Mouse (Mus musculus): Measurements from ENCODE around the gene Gm7697. TPM values are rescaled to one million over a fixed set of nuclear protein-coding genes. Genes with fewer than 3 reads are reported as not detected.
"Not testable (repeated sequence)": the region's sequence is repeated elsewhere in the genome, so short reads cannot be mapped to it uniquely, and the experiment has no call there.

The Gm7697 gene
- total RNA-seq (2021), result not detected

DNA sequence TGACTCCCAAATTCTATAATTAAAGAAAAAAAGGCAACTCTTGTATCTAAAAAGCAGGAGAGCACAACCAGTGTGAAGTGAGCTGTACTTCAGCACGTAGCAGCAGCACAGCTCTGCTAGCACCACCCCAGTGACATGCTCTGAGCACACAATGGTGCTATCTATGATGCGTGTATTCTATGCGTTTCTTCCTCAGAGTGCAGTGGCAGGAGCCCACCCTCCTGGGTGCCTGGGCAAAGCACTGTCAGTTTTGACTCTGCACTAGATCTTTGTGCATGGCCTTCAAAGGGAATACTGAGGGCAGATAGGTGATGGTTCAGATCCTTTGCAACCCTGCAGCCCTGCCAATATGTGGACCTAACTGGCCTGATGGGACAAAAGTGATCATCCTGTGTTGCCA lies at the start of gene Gm7697:
Gene Gm7697, minus strand, starts transcription at position 101 of the 400 bp plus-strand sequence.
- DNase-seq (ENCODE audit: low spot score in 2 of 2); intact Hi-C loops (cut with DNase I): not testable (repeated sequence)

DNA sequence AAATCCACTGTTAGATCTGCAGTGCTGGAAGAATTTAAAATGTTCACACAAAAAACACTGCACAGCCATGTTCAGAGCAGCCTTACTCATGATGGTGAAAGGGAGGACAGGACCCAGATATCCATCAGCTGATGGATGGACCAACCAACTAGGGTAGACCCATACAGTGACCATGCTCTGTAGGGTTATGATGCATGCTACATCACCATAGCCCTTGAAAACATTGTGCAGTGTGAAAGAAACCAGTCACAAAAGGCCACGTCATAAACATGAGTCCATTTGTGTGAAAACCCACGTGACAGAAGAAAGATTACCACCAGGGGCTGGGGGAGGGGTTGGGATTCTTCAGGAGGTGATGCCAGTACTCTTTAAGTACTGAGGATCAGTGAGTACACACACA lies 28.5 kb upstream of the Gm7697 start:
- DNase-seq (ENCODE audit: low spot score in 2 of 2); intact Hi-C loops (cut with DNase I): not testable (repeated sequence)

DNA sequence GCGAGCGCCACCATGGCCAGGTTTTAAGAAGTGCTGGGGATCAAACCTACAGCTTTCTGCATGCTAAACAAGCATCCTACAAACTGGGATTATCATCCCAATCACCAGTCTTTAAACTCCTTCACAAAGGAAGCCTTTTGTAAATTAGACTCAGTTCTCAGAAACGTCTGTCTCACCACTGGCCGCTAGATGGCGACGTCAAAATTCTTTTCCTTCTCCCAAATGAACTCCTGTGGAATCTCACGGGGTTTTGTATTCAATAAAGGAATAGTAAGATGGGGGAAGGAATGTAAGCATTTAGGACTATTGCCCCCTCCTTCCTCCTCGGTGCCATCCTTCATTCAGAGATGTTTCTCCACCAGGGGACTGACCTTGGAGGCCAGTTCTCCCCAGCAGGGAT lies 26.8 kb upstream of the Gm7697 start:
- intact Hi-C loops (cut with DNase I), result loop anchor here (5.0 kb wide), 1 partner anchor 222 kb away; no protein-coding TSS in a partner anchor
- DNase-seq (ENCODE audit: low spot score in 2 of 2), result peak; percentile 61 to 72

DNA sequence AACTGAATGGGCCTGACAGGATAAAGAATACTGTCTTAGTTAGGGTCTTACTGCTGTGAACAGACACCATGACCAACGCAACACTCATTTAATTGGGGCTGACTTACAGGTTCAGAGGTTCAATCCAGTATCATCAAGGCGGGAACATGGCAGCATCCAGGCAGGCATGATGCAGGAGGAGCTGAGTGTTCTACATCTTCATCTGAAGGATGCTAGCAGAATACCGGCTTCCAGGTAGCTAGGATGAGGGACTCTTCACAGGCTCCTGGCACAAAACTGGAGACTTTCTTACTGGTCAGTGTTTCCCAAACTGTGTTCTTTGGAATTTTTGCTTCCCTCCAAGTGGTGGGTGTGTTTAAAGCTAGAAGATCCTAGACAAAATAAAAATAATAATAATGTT lies 25.3 kb upstream of the Gm7697 start:
- intact Hi-C loops (cut with DNase I), result loop anchor here (5.0 kb wide), 1 partner anchor 221 kb away; no protein-coding TSS in a partner anchor
- DNase-seq (ENCODE audit: low spot score in 2 of 2), result not testable (repeated sequence)

DNA sequence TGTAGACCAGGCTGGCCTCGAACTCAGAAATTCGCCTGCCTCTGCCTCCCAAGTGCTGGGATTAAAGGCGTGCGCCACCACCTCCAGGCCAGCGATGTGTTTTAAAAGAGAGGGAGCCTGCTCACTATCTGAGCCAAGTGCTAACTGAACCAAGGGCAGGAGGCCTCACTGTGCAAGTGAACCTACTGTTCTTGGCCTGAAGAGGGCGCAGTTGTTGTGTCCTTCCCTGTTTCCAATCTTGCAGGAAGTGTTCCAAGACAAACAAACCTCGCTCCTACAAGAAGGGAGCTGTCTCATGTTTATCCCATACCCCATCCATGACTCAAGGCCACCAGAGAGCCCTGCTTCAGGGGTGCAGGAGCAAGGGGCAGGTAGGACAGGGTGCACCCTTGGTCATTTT lies 24.4 kb upstream of the Gm7697 start:
- intact Hi-C loops (cut with DNase I), result loop anchor here (5.0 kb wide), 1 partner anchor 220 kb away; no protein-coding TSS in a partner anchor
- DNase-seq (ENCODE audit: low spot score in 2 of 2), result not testable (repeated sequence)

DNA sequence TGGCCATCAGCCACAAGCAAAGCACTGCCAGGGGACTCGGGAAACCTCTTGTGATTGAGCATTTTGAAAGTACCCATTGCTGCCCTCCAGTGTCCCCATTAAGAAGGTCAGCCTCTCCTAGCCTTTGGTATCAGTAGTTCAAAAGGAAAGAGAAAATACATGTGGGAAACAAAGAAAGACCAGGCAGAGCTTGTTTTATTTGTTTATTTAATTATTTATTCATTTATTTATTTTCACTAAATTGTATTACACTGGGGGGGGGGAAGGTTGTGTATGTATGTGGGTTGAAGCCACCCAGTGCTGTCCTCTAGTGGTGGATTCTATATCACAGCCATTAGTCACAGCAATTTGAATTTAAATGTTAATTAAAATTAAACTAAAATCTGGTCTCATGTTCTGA lies 22.2 kb upstream of the Gm7697 start:
- intact Hi-C loops (cut with DNase I), result loop anchor here (5.0 kb wide), 1 partner anchor 218 kb away; no protein-coding TSS in a partner anchor
- not testable (repeated sequence) for DNase-seq (ENCODE audit: low spot score in 2 of 2)

DNA sequence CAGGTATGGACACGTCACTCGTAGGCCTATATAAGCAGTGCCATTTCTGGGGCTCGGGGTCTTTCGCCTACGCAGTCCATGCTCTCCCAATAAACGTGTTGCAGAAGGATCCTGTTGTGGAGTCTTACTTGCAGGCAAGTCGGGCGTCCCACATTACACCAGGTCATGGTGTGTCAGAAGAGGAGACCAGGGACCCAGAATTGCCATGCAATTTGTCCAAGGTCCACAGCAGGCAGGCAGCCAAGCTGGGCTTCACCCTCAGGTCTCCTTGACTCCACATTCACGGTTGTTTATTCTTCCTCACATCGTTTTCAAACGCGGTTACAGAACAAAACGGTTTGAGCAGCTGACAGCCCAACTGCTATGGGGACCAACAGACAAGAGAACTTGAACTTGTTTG lies 21.7 kb upstream of the Gm7697 start:
- intact Hi-C loops (cut with DNase I), result not testable (repeated sequence)
- peak in 1 of 2 experiments; percentile 23 for DNase-seq (ENCODE audit: low spot score in 2 of 2)

DNA sequence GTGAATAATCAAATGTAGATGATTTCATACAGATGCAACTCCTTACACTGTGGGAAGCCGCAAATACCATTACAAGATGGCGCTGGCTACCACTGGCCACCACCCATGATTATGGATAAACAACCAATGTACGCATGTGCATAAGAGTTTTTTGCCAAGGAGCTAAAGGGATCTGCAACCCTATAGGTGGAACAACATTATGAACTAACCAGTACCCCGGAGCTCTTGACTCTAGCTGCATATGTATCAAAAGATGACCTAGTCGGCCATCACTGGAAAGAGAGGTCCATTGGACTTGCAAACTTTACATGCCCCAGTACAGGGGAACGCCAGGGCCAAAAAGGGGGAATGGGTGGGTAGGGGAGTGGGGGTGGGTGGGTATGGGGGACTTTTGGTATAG lies 21.2 kb upstream of the Gm7697 start:
- DNase-seq (ENCODE audit: low spot score in 2 of 2); intact Hi-C loops (cut with DNase I): not testable (repeated sequence)

DNA sequence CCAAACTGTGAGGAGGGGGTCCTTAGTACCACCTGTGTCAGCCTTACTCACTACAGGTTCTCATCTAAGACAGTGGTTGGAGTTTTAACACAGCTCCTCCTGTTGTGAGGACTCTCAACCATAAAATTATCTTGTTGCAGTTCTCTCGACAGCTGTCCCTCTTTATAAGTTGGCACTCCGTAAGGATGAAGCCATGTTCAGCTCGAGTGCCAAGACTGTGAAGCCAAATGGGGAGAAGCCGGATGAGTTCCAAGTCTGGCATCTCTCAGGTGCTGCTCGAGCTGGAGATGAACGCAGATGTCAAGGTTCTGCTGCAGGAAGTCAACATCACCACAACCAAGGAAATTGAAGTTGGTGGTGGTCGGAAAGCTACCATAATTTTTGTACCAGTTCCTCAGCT lies 18.0 kb upstream of the Gm7697 start:
- DNase-seq (ENCODE audit: low spot score in 2 of 2), result peak in 1 of 2 experiments; percentile 34
- intact Hi-C loops (cut with DNase I), result not testable (repeated sequence)

DNA sequence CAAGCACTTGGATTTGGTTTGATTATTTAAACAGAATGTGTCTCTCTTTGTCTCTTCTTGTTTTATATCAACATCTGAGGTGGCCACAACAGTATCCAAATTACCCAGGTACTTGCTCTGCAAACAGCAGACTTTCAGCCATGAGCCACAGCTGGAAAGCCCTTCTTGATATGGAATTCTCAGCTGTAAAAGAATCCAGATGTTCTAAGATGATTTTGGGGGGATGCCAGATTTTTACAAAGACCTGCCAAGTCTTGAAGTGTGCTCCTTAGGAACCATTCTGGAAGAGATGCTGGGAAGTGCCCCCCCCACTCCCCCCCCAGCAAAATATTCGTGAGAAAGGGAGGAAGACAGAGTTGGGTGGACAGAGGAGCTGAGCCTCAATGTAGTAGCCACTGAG lies 17.6 kb upstream of the Gm7697 start:
- DNase-seq (ENCODE audit: low spot score in 2 of 2); intact Hi-C loops (cut with DNase I): not testable (repeated sequence)

DNA sequence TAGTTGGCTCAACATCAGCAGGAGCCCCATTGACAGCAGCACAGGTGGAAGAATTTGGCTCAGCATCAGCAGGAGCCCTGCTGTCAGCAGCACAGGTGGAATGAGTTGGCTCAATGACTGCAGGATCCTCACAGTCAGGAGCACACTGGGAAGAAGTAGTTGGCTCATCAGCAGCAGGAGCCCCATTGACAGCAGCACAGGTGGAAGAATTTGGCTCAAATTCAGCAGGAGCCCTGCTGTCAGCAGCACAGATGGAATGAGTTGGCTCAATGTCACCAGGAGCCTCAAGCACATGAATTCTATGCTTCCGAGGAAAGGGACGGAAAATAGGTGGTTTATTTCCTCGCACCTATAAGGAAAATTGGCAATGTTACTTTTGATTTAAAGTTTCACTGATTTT lies 47.8 kb downstream of the Gm7697 start:
- intact Hi-C loops (cut with DNase I); DNase-seq (ENCODE audit: low spot score in 2 of 2): not testable (repeated sequence)

DNA sequence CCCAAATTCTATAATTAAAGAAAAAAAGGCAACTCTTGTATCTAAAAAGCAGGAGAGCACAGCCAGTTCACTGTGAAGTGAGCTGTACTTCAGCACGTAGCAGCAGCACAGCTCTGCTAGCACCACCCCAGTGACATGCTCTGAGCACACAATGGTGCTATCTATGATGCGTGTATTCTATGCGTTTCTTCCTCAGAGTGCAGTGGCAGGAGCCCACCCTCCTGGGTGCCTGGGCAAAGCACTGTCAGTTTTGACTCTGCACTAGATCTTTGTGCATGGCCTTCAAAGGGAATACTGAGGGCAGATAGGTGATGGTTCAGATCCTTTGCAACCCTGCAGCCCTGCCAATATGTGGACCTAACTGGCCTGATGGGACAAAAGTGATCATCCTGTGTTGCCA lies 69.3 kb downstream of the Gm7697 start, which contains the start of gene Gm9495:
Gene Gm9495, minus strand, starts transcription at position 101 of the 400 bp plus-strand sequence.
- not testable (repeated sequence) for DNase-seq (ENCODE audit: low spot score in 2 of 2)

More for the DNA sequence above, 69.3 kb downstream of the Gm7697 start, which contains the start of gene Gm9495:
- intact Hi-C loops (cut with DNase I), result not testable (repeated sequence)

Other genes starting within 250 kb of the Gm7697 start
- gene Gm9495, start 69.4 kb downstream of the Gm7697 start, total RNA-seq (2021), result not detected
- 10 to 100 TPM; 16.2 to 19.2 TPM for gene Zfp868, start 102.6 kb upstream of the Gm7697 start, total RNA-seq (2021)
- gene Zfp964, start 131.5 kb upstream of the Gm7697 start, total RNA-seq (2021), result 1 to 10 TPM; 3.1 to 4.9 TPM
- gene Zfp869, start 187.7 kb upstream of the Gm7697 start, total RNA-seq (2021), result 10 to 100 TPM; 18.3 to 18.7 TPM
- gene Zfp963, start 227.0 kb upstream of the Gm7697 start, total RNA-seq (2021), result 1 to 10 TPM; 4.0 to 4.3 TPM

Data from left cerebral cortex, postnatal 25 days (tissue).